Mouse (Mus musculus) brain, embryonic 14.5 days (tissue): ENCODE measurements around the gene Hist2h4.

ENCODE experiments used
- CTCF ChIP-seq: fragments of 200-500 bp; IDR thresholded peaks from 2 replicates; pipeline ENCODE4 v1.5.1; 2012; ENCODE audit warnings: inconsistent platforms, mild to moderate bottlenecking, moderate library complexity, borderline replicate concordance; ENCODE audit not compliant: insufficient read depth, insufficient read length; ENCODE audit errors: extremely low read depth
- POLR2A ChIP-seq: fragments of 200-500 bp; IDR thresholded peaks from 2 replicates; pipeline ENCODE4 v1.6.1; 2012; ENCODE audit warnings: mild to moderate bottlenecking, inconsistent platforms, borderline replicate concordance; ENCODE audit not compliant: poor library complexity, insufficient read depth, insufficient read length, severe bottlenecking; ENCODE audit errors: extremely low read depth

GRCm38 (mm10) chr3:96249034-96249345 lies 14.1 kb downstream of the Hist2h4 start:
- TF ChIP-seq CTCF (no peak), POLR2A (no peak)
